Mouse (Mus musculus): Measurements from ENCODE around the gene 1700092M07Rik.
"Not testable (repeated sequence)": the region's sequence is repeated elsewhere in the genome, so short reads cannot be mapped to it uniquely, and the experiment has no call there.

The 1700092M07Rik gene

GRCm38 (mm10) chr19:8716767-8717475 is 23.6 kb upstream of the 1700092M07Rik start:
- DNase-seq = no peak

DNA sequence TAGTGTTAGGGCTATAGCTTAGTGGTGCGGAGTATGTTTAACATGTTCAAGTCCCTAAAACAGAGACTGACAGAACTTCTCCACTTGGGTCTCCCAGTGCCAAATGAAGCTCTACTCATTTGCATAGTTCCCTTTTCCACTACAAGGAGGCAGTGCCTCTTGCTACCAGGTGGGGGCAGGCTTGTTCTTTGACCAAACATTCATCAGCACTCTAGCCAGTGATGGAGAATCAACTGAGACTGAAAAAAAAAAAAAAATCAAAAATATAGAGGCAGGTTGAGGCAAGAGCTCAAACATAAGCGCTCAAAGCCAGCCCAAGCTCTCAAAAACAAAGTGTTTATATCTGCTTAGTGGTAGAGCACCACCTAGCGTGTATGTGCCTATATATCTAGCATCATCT is 22.2 kb upstream of the 1700092M07Rik start:
- DNase-seq = peak; percentile 58

DNA sequence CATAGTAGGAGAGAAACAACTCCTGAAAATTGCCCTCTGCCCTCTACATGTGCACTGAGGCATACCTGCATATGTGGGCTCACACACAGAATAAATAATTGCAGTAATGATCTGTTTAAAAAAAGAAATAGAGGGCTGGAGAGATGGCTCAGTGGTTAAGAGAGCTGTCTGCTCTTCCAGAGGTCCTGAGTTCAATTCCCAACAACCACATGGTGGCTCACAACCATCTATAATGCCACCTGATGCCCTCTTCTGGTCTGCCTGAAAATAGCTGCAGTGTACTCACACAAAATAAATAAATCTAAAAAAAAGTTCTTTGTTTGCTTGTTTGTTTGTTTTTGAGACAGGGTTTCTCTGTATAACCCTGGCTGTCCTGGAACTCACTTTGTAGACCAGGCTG is 21.5 kb upstream of the 1700092M07Rik start:
- DNase-seq = not testable (repeated sequence)

GRCm38 (mm10) chr19:8721378-8721777 is 19.1 kb upstream of the 1700092M07Rik start:
- no peak for DNase-seq

DNA sequence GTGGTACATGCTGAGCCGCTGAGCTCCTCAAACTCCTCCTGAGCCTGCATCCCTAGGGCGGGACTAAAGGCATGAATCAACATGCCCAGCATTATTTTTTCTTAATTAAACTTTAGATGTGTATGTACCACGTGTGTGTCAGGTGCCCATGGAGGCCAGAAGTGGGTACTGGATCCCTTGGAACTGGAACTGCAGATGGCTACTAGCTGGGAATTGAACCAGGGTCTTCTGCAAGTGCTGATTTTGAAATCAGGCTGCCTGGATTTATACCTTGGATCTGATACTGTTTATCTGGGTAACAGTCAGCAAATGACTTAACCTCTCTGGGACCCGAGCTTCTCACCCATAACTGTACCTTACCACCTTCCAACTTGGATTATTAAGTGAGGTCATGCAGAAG is 18.5 kb upstream of the 1700092M07Rik start:
- no peak for DNase-seq

GRCm38 (mm10) chr19:8722559-8722906 is 18.0 kb upstream of the 1700092M07Rik start:
- DNase-seq = no peak

GRCm38 (mm10) chr19:8722907-8723573 is 17.5 kb upstream of the 1700092M07Rik start, which contains the start of gene Slc3a2:
Slc3a2 (minus strand) TSS chr19:8723369.
- peak; percentile 96 for DNase-seq

DNA sequence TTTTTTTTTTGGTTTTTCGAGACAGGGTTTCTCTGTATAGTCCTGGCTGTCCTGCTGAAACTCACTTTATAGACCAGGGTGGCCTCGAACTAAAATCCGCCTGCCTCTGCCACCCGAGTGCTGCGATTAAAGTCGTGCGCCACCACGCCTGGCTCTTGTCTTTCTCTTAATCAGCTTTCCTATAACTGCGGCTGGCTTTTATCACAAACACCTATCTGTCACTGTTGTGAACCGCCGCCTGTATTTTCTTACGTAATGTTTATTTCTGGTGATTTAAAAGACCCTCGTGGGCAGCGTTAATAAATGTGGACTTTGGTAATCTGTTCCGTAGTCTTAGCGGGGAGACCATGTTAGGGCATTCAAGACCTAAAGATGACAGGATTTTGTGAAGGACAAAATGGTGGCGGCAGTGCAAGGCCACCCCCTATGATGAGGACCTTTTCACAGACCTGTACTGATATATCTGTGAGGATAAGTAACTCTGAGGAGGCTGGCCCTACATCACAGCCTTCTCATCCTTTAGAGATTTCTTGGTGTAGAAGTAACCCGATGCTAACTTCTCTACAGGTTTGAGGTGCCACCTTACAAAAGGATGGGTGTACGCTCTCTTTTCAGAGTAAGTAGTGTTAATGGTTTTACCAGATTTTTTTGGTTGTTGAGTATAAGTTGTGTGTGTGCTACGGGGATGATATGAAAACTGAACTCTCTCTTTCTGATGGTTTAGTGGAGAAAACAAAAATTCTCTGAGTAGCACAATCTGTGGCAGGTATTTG is 16.8 kb upstream of the 1700092M07Rik start:
- DNase-seq = no peak

- no peak for DNase-seq
Measured at GRCm38 (mm10) chr19:8724392-8724791, 16.1 kb upstream of the 1700092M07Rik start.

DNA sequence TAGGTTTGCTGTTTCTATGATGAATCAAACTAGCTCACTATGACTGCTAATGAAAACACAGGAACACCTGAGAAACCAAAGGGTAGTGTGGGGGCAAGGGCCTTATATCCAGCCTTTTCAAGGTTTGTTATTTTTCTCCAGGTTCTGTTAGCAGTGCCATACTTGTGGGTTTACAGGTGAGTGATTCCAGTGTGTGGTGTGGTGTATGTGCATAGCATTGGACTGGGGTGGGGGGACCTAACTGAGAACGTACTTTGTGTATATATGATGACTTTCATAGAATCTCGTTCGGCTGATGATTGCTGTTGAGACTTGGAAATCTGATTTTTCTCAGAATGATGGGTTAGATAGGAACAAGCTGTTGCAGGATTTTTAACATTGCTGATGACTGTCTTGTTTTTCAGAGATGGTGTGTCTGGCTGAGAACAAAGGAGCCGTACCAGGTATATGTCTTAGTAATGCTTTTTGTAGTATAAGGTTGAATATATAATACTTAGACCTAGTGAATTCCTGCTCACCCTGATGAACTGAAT is 15.4 kb upstream of the 1700092M07Rik start:
- DNase-seq = no peak

GRCm38 (mm10) chr19:8726609-8727390 is 13.7 kb upstream of the 1700092M07Rik start:
- no peak for DNase-seq

- DNase-seq = no peak
Measured at GRCm38 (mm10) chr19:8727495-8728114, 12.9 kb upstream of the 1700092M07Rik start.

DNA sequence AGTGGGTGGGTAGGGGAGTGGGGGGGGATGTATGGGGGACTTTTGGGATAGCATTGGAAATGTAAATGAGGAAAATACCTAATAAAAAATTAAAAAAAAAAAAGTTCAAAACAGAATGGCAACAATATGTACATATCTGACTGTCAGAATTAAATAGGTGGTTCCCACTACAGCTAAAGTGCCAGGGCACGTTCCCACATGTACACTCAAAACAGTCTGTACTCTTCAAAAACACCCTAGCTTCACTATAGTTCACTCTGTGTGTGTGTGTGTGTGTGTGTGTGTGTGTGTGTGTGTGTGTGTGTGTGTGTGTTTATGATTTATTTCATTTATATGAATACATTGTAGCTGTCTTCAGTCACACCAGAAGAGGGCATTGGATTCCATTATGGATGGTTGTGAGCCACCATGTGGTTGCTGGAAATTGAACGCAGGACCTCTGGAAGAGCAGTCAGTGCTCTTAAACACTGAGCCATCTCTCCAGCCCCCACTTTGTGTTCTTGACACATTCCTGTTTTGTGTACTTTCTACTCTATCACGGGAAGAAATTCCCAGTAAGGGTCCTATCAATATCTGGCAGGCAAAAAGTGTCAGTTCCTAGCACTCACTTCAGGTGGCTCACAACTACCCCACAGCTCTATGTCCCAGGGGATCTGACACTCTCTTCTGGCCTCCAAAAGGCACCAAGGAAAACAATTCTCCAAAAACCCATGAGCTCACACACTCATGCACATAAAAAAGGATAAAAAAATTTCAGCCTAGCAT is 12.0 kb upstream of the 1700092M07Rik start:
- DNase-seq = not testable (repeated sequence)

DNA sequence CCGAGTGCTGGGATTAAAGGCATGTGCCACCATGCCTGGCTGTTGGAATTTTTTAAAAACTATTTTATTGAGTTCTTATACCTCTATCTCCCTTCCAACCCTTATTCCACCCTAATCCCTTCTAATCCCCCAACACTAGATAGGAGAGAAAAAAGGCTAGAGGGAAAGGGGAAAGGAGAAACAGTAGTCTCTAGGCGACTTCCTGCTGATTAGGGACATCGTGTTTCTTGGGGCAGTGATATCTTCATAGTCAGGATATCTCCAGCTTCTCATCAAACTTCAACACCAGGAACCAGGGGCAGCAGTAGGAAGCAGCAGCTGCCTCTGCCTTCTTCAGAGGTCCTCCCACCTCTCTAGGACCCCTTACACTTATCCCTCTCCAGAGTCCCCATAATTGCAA is 6.2 kb upstream of the 1700092M07Rik start:
- no peak for DNase-seq

GRCm38 (mm10) chr19:8735389-8736159 is 4.9 kb upstream of the 1700092M07Rik start, which contains the start of gene Wdr74:
Wdr74 (plus strand) TSS chr19:8735827.
- peak; percentile 96 for DNase-seq

DNA sequence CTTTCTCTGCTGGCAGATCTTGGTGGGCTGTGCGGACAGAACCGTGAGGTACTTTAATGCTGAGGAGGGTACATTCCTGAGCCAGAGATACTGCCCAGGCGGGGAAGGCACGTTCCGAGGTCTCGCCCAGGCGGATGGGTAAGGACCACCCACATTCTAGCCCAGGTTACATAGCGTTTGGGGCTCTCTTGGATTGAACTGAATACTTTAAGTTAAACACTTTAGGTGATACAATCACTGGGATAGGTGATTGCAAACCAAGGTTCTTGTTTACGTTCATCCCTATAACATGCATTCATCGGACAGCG is 4.4 kb upstream of the 1700092M07Rik start:
- DNase-seq = no peak

DNA sequence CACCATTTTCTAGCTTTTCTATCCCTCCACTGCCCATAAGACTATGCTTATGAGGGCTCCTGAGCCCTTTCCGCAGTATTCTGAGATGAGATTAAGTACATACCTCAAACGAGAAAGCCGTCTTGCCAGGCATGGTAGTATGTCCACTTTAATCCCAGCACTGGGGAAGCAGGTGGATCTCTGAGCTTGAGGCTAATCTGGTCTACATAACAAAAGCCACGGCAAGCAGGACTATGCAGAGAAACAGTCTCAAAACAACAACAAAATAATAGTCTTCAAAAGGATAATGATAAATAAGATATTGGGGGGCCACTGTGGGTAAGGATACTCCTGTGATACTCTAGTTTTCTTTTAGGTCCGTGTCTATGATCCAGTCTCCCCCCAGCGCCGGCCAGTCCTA is 1.6 kb upstream of the 1700092M07Rik start:
- DNase-seq = no peak

DNA sequence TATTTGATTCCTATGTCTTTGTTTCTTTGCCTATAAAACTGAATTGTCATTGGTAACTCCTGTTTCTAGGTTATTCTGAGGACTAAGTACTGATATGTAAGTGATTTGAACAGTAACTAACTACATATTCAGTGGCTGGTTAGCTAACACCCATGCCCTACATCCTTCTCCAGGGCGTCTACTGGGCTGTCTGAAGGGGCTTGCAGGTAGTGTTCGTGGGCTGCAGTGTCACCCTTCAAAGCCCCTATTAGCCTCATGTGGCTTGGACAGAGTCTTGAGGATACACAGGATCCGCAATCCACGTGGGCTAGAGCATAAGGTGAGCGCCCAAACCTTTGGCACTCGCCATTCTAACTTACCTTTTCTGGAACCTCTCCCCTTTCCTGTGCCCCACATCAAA is 872 bp upstream of the 1700092M07Rik start:
- DNase-seq = no peak

DNA sequence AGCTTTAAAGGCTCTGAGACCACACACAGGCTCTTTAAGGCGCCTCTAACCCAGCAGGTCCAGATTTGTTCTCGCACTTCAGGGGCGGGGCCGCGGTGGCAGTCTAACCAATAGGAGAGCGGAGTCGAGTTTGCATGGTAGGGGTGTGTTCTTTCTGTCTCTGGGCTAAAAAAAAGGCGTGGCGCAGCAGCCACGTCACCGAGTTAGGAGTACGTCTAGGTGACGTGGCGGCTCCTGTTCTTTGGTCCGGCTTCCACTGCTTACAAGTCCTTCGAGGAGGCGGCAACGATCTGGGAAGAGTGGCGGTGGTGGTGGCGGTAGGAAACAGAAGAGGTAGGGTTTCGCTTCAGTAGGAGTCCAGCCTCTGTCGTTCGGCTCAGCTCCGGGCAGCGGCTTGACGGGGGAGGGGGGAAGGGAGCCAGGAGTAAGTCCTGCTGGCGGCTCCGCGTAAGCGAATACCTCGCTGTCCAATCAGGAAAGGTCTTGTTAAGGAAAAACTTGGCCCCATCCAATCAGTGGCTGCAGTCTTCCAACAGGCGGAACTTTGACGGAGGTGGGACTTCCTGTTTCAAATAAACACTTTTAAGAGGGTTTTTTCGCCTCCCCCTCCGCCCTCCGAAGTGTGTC is 838 bp downstream of the 1700092M07Rik start, which contains the start of gene Stx5a:
Stx5a (plus strand) TSS at position 171 of the 627 bp plus-strand sequence.
- peak; percentile 97 for DNase-seq

- peak; percentile 22 for DNase-seq
Measured at GRCm38 (mm10) chr19:8742176-8742575, 1.7 kb downstream of the 1700092M07Rik start.
